Mouse (Mus musculus): ENCODE measurements around the gene Gm16440. TPM values are rescaled to one million over a fixed set of nuclear protein-coding genes. Genes with fewer than 3 reads are reported as not detected.
A peak's percentile ranks its signal among the peaks of the same experiment; 100 is the strongest.
"Not testable (repeated sequence)": the region's sequence is repeated elsewhere in the genome, so short reads cannot be mapped to it uniquely, and the experiment has no call there.

Gene Gm16440
- polyA plus RNA-seq (2016; fragmentation: Nextera tagmentation; extraction: Ambion mirVana): not detected in 2 replicates

DNA sequence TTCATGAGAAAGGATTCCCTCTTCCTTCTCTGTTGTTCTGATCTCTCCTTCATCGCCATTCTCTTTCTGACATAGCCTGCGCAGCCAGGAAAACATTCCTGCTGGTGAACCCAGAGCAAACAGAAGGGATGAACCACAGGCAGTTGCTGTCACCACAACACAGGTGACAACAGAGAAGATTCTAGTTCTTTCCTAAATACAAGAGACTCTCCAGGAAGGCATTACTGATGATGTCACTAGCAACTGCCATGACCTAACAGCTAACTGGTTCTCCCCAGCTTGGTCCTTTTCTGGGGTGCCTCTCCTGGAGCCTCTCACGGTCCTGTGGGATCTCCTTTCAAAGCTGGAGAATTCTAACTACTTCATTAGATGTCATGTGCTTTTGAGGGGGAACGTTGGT is at the start of gene Gm16440:
Gm16440 (minus strand) TSS at position 101 of the 400 bp plus-strand sequence.
- whole genome bisulfite sequencing: 87% methylated on average over 2 of the region's 4 CpGs
- DNase-seq (ENCODE audit: low spot score); H3K9me3 ChIP-seq; H3K36me3 ChIP-seq (replicated peaks); H3K4me1 ChIP-seq; H3K4me3 ChIP-seq; H3K27me3 ChIP-seq (replicated peaks; ENCODE audit: low read depth, poor library complexity, severe bottlenecking); H3K27ac ChIP-seq (replicated peaks): not testable (repeated sequence)

DNA sequence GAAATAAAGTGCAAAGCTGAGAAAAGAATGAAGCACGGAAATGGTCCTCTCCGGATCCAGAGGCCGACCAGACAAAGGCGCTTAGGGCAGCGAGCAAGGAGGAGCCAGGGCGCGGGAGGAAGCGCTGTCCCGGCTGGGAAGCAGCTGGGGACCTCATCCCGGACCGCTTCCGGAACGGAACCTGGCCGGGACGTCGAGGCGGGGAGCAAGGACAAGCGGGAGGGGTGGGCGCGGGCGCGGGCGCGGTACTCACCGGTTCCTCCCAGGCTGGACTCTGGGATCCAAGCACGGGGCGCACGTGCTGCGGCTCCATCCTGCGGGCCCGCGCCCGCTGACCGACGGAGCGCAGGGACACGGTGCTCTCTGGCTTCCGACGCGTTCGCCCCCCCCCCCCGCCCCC is 36.6 kb upstream of the Gm16440 start:
- 3% methylated on average over 31 of the region's 42 CpGs for WGBS

DNA sequence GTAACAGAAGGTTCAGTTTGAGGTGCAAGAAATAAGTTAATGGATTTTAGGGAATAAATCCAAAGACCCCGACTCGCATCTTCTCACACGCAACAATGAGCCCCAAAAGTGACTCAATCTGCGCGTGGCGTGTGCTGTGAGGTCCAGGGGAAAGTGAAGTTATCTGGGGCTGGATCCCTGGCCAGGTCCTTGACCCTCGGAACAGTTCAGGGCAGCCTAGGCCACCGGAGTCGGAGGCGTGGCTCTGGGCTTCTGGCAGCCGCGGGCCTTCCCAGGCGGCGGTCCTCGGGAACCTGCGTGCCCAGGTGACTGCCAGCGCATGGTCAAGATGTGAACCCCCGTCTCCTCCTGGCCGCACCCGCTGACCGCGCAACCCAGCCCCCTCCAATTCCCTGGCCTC is 36.2 kb upstream of the Gm16440 start:
- not testable (repeated sequence) for H3K4me1 ChIP-seq; H3K36me3 ChIP-seq (replicated peaks); H3K9me3 ChIP-seq; H3K27me3 ChIP-seq (replicated peaks; ENCODE audit: low read depth, poor library complexity, severe bottlenecking); H3K27ac ChIP-seq (replicated peaks)
- WGBS: 18% methylated on average over 22 of the region's 22 CpGs
- DNase-seq (ENCODE audit: low spot score): peak; percentile 6
- peak overlapping the region; percentile 44 for H3K4me3 ChIP-seq

More for the DNA sequence above, 36.6 kb upstream of the Gm16440 start:
- DNase-seq (ENCODE audit: low spot score); H3K9me3 ChIP-seq; H3K27me3 ChIP-seq (replicated peaks; ENCODE audit: low read depth, poor library complexity, severe bottlenecking); H3K4me1 ChIP-seq; H3K36me3 ChIP-seq (replicated peaks); H3K27ac ChIP-seq (replicated peaks): not testable (repeated sequence)
- H3K4me3 ChIP-seq: peak overlapping the region; percentile 44

DNA sequence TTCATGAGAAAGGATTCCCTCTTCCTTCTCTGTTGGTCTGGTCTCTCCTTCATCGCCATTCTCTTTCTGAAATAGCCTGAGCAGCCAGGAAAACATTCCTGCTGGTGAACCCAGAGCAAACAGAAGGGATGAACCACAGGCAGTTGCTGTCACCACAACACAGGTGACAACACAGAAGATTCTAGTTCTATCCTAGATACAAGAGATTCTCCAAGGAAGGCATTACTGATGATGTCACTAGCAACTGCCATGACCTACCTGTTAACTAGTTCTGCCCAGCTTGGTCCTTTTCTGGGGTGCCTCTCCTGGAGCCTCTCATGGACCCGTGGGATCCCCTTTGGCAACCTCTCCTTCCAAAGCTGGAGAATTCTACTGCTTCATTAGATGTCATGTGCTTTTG is 22.3 kb upstream of the Gm16440 start, which contains the start of gene Gm3591:
Gm3591 (minus strand) TSS at position 101 of the 400 bp plus-strand sequence.
- not testable (repeated sequence) for H3K9me3 ChIP-seq; H3K27ac ChIP-seq (replicated peaks); H3K4me3 ChIP-seq; H3K36me3 ChIP-seq (replicated peaks); H3K27me3 ChIP-seq (replicated peaks; ENCODE audit: low read depth, poor library complexity, severe bottlenecking); H3K4me1 ChIP-seq; DNase-seq (ENCODE audit: low spot score)
- no CpG with 5 or more reads among the region's 2 CpGs for WGBS

DNA sequence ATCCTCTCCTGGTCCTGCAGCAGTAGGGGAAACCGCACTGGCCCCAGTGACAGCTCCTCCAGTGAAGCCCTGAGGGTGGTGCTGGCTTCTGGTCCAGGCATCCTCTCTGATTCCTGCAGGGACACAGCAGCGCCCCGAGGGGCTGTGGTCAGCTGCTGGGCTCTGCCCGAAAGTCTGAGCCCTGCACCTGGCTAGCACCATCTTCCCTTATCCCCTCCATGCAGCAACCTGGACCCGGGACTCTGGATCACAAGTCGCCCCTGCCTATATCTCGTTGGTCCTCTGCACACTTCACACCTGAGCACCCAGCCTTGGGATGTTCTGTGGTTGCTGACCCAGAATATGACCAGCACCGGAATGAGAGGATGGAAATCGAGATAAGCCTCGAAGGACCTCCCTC is 46.5 kb downstream of the Gm16440 start, which contains the start of gene Gm3618:
Gm3618 (minus strand) TSS at position 101 of the 400 bp plus-strand sequence.
- no CpG with 5 or more reads among the region's 10 CpGs for WGBS
- H3K36me3 ChIP-seq (replicated peaks); H3K27ac ChIP-seq (replicated peaks); H3K9me3 ChIP-seq; H3K27me3 ChIP-seq (replicated peaks; ENCODE audit: low read depth, poor library complexity, severe bottlenecking); H3K4me1 ChIP-seq; DNase-seq (ENCODE audit: low spot score); H3K4me3 ChIP-seq: not testable (repeated sequence)

Other genes starting within 250 kb of the Gm16440 start
- not detected in 2 replicates for gene Gm21560, start 171.0 kb downstream of the Gm16440 start, polyA plus RNA-seq (2016; fragmentation: Nextera tagmentation; extraction: Ambion mirVana)
- 1.9 and 2.2 TPM in 2 replicates for gene Gm3411, start 103.1 kb downstream of the Gm16440 start, polyA plus RNA-seq (2016; fragmentation: Nextera tagmentation; extraction: Ambion mirVana)
- gene Gm21103, start 85.5 kb downstream of the Gm16440 start, polyA plus RNA-seq (2016; fragmentation: Nextera tagmentation; extraction: Ambion mirVana): not detected in 2 replicates
- gene Gm3618, start 46.6 kb downstream of the Gm16440 start, polyA plus RNA-seq (2016; fragmentation: Nextera tagmentation; extraction: Ambion mirVana): not detected in 2 replicates
- gene Gm3591, start 22.2 kb upstream of the Gm16440 start, polyA plus RNA-seq (2016; fragmentation: Nextera tagmentation; extraction: Ambion mirVana): 1.8 and 2.1 TPM in 2 replicates
- not detected in 2 replicates for gene Gm3594, start 54.3 kb upstream of the Gm16440 start, polyA plus RNA-seq (2016; fragmentation: Nextera tagmentation; extraction: Ambion mirVana)
- not detected in 2 replicates for gene Gm8356, start 147.0 kb upstream of the Gm16440 start, polyA plus RNA-seq (2016; fragmentation: Nextera tagmentation; extraction: Ambion mirVana)
- gene Gm3629, start 200.3 kb upstream of the Gm16440 start, polyA plus RNA-seq (2016; fragmentation: Nextera tagmentation; extraction: Ambion mirVana): 0.39 TPM in 1 of 2 replicates, not detected in the other
- not detected in 2 replicates for gene Gm3460, start 232.1 kb upstream of the Gm16440 start, polyA plus RNA-seq (2016; fragmentation: Nextera tagmentation; extraction: Ambion mirVana)